Mouse (Mus musculus) cerebellum, adult 11 months (tissue): ENCODE measurements at regions not wholly inside any gene's neighbourhood (a gene's known extent, or its start where the extent isn't known, plus 50 kb on each side); places are given as distances from the start of the nearest gene placed in this dataset.
"Not testable (repeated sequence)": the region's sequence is repeated elsewhere in the genome, so short reads cannot be mapped to it uniquely, and the experiment has no call there.

Experiments used
- DNase-seq: peaks from one replicate; pipeline ENCODE4 v3.0.0; 2022

- no peak for DNase-seq
Measured at GRCm38 (mm10) chr11:91524019-91524418, 53.3 kb downstream of the Kif2b start.

- no peak for DNase-seq
Measured at GRCm38 (mm10) chr11:91479236-91479635, 98.1 kb downstream of the Kif2b start.

GRCm38 (mm10) chr11:91463578-91464401 lies 113.6 kb downstream of the Kif2b start:
- DNase-seq, result no peak

- no peak for DNase-seq
Measured at GRCm38 (mm10) chr11:91461946-91462345, 115.4 kb downstream of the Kif2b start.

GRCm38 (mm10) chr11:91442361-91442760 lies 135.0 kb downstream of the Kif2b start:
- no peak for DNase-seq

GRCm38 (mm10) chr11:91432195-91432594 lies 145.2 kb downstream of the Kif2b start:
- no peak for DNase-seq

GRCm38 (mm10) chr11:91426731-91427130 lies 150.6 kb downstream of the Kif2b start:
- peak; percentile 23 for DNase-seq

- DNase-seq, result no peak
Measured at GRCm38 (mm10) chr11:91387172-91387571, 190.2 kb downstream of the Kif2b start.

GRCm38 (mm10) chr11:91357029-91357428 lies 220.3 kb downstream of the Kif2b start:
- DNase-seq, result no peak

- no peak for DNase-seq
Measured at GRCm38 (mm10) chr11:91342629-91343028, 234.7 kb downstream of the Kif2b start.

GRCm38 (mm10) chr11:91333056-91333455 lies 244.3 kb downstream of the Kif2b start:
- DNase-seq, result no peak

GRCm38 (mm10) chr11:91327543-91327942 lies 249.8 kb downstream of the Kif2b start:
- no peak for DNase-seq

GRCm38 (mm10) chr11:91310212-91310742 lies 267.1 kb downstream of the Kif2b start:
- no peak for DNase-seq

- no peak for DNase-seq
Measured at GRCm38 (mm10) chr11:91289194-91290123, 287.9 kb downstream of the Kif2b start.

GRCm38 (mm10) chr11:91286376-91286775 lies 291.0 kb downstream of the Kif2b start:
- DNase-seq, result no peak

GRCm38 (mm10) chr11:91262216-91262615 lies 315.1 kb downstream of the Kif2b start:
- no peak for DNase-seq

- DNase-seq, result not testable (repeated sequence)
Measured at GRCm38 (mm10) chr11:91242061-91242460, 335.3 kb downstream of the Kif2b start.

- DNase-seq, result no peak
Measured at GRCm38 (mm10) chr11:91216158-91216557, 361.2 kb downstream of the Kif2b start.

- DNase-seq, result no peak
Measured at GRCm38 (mm10) chr11:91213104-91213503, 364.3 kb downstream of the Kif2b start.

- no peak for DNase-seq
Measured at GRCm38 (mm10) chr11:91206470-91206869, 370.9 kb downstream of the Kif2b start.

GRCm38 (mm10) chr11:91204416-91204815 lies 372.9 kb downstream of the Kif2b start:
- DNase-seq, result no peak

GRCm38 (mm10) chr11:91196841-91197240 lies 380.5 kb downstream of the Kif2b start:
- no peak for DNase-seq

GRCm38 (mm10) chr11:91196351-91196750 lies 381.0 kb downstream of the Kif2b start:
- DNase-seq, result no peak
